Mouse (Mus musculus) heart, adult 18-20 months (tissue): ENCODE measurements around the gene H2-Oa. TPM values are rescaled to one million over a fixed set of nuclear protein-coding genes. Genes with fewer than 3 reads are reported as not detected.

Source experiments
- DNase-seq, 2 experiments: peaks; one replicate each; pipeline ENCODE4 v3.0.0; 2021 to 2022; ENCODE audit warnings: mixed read lengths in 1 of 2
- long read RNA-seq, 2 experiments: library from polyadenylated mRNA; stranded (forward); transcript quantifications; one replicate each; pipeline ENCODE4 v2.0.0; 2021
- total RNA-seq, 2 experiments: library from RNA; stranded (reverse); gene quantifications; 2 replicates each; pipeline ENCODE4 v1.2.3; 2021

The H2-Oa gene
- total RNA-seq = 1 to 10 TPM in 1 of 2 experiments, not detected in 1; 1.6 TPM
- long read RNA-seq, experiment 1 = 0 reads
- long read RNA-seq, experiment 2 = 0 reads

DNA sequence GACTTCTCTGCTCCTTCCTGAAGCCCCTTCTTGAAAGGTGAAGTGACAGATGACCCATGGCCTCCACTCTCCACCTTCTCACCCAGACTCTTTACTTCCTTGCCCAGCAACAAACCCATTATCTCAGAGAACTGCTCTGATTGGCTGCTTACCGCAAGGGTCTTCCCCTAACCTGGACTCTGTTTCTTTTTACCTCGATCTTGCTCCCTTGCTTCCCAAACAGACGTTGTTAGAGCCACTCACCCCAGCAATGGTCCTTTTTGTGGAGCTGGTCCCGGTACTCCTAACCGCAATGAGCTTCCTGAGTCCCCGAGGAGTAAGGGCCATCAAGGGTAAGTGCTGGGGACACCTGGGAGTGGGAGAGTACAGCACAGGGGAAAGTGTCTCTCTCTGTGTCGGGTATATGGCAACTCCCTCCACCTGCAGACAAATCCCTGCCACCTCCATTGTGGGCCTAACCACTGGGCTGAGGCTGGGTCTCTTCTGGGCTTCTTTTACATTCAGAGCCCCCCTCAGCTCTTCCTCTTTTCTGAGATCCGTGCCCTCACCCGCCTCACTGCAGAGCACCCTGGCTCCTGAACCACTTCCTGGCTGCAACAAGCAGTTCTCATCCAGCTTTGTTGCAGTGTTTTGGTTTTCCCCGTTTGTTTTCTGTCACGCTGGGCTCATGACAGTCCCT is at the start of gene H2-Oa:
TSS of gene H2-Oa (plus strand) at position 144 of the 679 bp plus-strand sequence.
- DNase-seq = no peak

DNA sequence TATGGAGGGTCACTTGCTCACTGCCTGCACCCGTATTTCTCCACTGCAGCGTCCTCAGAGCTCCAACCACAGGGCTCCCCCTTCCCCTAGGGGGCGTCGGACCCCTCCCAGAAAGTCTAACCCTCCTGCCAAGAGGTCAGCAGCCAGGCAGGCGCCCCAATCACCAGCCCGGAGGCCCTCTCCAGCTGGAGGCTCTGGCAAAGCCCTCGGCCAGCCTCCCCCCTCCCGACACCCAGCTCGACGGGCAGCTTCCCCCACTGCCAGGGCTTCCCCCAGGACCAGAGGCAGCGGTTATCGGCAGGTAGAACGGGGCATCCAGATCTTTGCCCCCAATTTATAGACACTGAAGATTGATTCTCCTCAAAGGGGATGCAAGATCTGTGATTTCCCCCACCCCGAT is 46.2 kb upstream of the H2-Oa start:
- no peak for DNase-seq

DNA sequence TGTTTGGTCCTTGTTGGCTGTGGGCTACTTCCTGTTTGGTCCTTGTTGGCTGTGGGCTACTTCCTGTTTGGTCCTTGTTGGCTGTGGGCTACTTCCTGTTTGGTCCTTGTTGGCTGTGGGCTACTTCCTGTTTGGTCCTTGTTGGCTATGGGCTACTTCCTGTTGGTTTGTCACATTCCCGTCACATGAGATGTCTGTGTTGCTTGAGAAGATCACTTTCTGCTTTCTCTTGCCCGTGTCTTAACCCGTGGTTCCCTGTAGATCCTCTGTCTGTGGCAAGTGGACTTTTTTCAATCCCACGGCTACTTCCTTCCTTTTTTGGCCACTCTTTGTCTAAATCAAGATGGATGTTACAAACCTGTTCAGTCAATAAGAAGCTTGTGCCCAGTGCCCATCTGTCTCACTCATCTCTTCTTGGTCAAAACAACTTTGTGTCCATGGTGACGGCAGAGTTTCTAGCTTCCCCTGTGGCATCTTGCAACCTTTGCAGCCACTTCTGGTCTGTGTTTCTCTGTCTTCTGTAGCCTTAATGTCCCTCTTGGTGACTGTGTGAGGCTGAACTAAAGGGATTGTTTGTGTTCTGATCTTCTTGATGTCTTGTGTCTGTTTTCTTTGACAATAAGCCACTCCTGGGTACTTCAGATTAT is 44.6 kb upstream of the H2-Oa start:
- DNase-seq = no peak

DNA sequence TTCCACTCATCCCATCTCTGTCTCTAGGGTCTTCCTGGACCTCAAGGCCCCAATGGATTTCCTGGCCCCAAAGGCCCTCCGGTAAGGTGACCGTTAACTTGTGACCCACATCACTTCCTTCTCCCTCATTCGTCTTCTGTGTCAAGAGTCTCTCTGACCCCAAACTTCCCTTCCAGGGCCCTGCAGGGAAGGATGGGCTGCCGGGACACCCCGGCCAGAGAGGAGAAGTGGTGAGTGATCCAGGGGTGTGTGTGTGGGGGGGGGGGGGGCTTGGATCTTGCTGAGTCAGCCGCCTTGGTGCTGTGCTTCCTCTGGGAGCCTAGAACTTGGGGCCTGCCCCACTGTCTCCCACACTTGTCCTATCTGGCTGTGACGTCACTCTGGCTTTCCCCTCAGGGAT is 34.9 kb upstream of the H2-Oa start:
- DNase-seq = no peak

DNA sequence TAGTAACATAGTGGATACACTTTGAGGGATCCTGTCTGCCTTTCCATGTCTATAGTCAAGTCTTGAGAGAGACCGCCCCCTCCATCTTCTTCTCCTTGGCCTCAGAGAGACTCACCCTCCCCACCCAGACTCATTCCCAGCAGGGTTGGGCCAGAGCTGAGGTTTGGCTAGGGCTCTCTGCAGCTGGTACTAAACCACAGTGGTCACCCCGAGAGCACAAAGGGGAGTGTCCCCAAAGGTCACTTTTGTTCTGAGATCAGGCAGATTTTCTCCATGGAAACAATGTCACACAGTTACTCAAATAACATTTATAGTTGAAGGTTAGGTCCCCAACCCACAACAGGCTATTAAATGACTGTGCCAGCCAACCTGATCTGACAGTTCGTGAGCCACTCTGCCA is 23.3 kb upstream of the H2-Oa start:
- DNase-seq = no peak

DNA sequence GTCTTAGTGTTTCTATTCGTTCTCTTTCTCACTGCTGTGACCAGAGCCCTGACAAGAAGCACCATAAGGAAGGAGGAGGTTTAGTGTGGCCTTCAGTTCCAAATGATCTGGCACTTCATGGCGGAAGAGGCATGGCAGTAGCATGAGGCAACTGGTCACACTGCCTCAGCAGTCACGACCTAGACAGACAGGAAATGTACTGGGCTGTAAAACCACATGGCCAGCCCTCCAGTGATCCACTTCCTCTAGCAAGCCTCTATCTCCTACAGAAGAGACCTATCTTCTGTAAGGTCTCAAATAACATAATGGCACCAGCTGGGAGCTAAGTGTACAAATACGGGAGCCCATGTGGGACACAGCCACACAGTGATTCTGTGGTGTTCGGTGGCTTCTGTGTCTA is 20.0 kb upstream of the H2-Oa start:
- no peak for DNase-seq

DNA sequence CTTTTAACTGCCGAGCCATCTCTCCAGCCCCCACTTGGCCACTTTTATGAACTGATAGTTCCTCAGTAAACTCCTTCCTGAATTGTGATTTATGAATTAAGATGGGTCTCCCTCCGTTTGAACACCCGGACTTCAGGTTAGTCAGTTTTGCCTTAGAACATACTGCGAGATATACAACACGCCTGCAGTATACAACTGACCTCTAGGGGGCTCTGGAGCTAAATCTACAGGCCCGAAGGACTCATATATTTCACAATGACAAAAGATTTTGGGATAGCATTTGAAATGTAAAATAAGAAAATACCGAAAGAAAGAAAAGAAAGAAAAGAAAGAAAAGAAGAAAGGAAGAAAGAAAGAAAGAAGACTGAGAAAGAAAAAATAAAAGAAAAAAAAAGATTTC is 16.9 kb upstream of the H2-Oa start:
- DNase-seq = peak; percentile 61 to 90

DNA sequence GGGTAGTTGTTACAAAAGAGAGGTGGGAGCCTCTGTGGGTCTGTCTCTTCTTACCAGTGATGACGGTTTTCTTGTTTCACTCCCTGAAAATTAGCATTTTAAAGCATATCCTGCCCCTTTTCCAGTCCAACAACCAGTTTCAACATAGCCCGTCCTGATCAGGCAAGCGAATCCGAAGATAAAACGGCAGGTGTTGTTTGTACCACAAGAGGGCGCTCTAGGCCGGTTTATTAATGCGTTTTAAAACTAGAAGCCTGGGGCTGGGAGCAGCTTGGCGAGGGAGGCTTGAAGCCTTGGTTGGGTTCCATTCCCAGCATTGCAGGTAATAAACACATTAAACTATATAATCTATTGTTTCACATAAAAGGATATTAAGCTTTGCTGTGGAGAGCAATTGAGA is 14.6 kb upstream of the H2-Oa start:
- DNase-seq = peak; percentile 54 to 84

DNA sequence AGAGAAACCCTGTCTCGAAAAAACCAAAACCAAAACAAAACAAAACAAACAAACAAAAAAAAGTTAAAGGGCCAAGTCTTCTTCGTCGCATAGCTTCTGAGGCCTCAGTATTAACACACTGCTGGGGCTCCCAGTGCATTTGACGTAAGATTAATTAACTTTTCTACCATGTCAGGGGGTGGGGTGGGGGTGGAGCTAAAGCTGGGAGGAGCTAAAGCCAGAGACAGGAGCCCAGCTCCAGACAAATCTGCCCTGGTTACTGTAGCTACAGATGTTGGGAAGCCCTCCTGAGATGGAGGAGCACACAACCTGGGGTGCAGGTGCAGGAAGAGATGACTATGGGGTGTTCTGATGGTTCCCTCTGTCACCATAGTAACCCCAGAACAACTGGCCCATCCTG is 14.0 kb upstream of the H2-Oa start:
- DNase-seq = no peak

DNA sequence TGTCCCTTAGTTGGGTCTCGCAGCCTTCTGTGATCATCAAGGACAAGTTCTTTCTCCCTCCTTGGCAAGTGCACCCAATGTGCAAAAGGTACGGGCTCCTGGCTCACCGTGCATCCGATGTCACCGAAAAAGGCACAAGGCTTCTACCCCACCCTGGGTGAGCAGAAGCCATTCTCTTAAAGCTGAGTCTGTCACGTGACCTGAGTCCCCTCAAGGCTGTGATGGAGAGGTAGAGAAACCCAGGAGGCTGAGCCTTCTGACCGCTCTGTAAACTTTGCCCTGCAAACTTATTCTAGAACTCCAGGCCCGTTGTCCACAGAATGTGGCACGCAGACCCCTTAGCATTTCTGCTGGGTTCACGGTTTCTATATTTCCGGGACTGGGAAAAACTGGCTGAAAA is 13.1 kb upstream of the H2-Oa start:
- no peak for DNase-seq

DNA sequence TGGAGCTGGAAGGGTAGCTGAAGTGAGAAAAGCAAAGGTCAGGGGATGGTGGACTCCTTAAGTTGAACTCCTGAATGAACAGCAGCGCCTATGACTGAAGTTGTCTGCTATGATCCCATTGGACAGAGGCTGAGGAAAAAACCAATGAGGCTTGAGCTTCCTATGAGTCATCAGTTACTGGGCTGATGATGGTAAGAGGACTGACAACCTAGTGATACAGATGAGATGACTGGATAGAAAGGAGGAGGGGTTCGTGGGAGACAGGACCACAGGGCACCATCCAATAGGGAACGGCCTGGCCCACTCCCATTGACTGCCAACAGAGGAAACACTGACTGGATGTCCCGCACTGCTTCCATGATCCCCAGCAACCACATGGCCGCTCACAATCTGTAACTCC is 12.5 kb upstream of the H2-Oa start:
- peak in 1 of 2 experiments; percentile 59 for DNase-seq

DNA sequence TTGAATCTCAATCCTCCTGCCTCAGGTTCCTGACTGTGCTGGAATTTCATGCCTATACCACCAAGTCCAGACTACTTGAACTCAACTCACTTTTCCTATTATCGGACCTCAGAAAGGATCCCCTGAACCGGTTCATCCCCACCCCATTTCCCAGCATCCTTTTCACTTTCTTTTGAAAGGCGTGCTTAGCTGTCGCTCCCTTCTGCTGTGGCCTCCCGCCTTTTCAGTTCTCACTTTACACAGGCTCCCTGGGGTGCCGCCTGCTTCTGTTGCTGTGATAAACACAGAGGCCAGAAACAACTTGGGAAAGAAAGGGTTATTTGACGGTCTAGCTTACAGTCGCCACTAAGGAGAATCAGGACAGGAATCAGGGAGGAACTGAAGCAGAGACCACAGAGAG is 9.0 kb upstream of the H2-Oa start:
- no peak for DNase-seq

DNA sequence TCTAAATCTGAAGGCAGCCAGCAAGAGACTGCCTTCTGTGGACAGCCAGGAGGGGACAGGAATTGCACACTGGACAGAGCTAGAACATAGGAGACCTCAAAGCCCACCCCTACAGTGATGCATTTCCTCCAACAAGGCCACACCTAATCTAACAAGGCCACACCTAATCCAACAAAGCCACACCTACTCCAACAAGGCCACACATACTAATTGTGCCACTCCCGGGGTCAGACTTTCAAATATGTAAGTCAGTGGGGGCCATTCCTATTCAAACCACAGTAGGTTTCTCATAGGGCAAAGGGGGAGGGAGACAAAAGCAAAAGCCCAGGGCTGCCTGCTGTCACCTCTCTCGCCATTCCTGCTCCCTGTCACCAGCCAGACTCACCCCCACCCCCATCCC is 4.8 kb upstream of the H2-Oa start:
- DNase-seq = no peak

DNA sequence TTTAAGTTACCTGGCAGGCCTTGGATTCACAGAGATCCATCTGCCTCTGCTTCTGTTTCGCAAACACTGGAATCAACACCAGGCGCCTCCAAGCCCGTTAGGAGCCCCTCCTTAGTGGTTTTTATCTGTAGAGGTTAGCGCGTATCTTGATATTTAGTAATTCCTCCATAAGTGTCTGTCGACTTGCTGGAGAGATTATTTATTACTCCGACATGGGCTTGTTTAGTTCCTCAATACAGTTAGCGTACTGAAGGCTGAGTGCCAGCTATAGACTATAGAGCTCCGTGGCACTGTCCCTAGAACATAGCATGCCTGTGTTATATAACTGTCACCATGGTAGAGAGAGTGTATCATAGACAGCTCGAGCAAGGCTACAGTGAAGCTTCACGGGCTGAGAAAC is 4.0 kb upstream of the H2-Oa start:
- DNase-seq = no peak

DNA sequence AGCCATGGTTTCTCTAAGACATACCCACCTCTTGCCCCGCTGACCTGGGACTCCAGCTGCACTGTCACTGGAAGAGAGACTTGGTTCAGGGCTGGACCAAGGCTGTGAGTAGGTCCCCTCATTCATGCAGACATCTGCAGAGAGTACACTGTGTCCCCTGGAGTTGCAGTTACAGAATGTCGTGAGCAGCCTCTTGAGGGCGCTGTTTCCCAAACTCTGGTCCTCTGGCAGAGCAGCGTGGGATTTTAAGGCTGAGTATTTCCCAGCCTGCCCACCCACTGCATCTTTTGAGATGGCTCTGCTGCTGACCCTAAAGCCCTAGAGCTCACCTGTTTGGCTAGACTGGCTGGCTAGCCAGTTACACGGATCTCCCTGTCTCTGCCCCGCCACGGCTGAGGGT is 1.2 kb upstream of the H2-Oa start:
- no peak for DNase-seq

DNA sequence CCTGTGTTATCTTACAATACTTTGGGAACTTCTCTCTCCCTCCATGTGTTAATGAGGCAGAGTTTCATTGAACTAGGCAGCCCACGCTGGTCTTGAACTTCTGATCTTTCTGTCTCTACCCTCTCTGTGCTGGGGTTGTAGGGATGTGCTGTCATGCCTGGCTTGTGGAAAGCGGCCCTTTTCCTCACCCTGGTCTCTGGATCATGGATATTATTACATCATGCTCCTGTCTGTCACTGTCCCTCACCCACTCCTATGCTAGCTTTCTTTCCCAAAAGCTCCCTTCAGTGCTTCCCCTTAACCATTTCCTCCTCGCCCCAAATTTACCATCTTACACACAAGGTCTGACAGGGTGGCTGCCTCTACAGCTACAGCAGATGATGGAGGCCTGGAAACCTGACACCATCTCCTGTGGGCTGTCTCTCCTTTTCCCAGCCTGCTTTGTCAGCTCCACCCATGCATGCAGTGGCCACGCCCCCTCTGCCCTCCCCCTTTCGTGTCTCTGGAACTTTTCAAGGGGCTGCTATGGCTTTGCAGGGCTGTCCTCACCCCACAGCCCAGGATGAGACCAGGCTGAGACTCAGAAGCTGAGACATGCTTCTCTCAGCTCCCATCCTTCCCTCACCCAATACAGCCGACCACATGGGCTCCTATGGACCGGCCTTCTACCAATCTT is 1.2 kb downstream of the H2-Oa start:
- DNase-seq = no peak

DNA sequence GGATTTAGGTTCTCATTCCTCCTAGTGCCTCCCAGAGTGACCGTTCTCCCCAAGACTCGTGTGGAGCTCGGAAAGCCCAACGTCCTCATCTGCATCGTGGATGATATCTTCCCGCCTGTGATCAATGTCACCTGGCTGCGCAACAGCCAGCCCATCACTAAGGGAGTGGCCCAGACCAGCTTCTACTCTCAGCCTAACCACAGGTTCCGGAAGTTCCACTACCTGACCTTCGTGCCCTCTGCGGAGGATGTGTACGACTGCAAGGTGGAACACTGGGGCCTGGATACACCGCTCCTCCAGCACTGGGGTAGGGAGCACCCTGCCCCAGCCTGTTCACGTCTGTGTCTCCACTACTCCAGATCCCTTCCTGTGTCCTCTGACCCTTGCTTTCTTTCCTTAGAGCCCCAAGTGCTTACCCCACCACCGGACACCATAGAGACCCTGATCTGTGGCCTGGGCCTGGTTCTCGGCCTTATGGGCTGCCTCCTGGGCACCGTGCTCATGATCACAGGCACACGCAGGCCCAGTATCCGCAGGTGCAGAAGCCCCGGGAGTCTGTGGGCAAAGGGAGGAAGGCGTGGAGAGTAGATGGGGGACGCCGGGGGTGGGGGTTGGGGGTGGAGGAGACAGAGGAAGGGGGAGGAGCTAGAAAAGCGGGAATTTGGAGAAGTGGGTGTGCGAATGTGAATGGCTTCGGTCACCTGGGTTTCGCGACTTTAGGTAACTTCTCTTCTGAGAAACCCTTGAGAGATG is 2.3 kb downstream of the H2-Oa start:
- no peak for DNase-seq

DNA sequence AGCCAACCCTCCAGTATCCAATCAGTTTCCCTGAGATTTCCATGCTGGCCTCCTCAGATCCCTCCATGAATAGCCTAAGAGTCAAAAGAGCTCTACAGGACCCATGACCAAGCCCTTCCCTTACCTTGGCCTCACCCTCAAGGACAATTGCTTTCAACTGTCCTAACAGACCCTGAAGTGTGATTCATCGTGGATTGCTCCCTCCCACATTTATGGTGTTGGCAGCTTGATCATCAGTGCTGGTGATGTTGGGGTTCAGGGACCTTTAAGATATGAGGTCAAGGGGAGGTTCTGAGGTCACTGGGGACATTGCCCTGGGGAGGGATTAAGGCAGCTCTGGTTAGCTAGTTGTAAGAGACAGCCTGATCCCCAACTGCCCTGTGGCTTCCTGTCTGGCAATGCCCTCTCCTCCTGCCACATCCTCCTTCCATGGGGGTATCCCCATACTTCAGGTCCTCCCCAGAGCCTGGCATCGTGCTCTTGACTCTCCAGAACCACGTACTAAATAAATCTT is 4.4 kb downstream of the H2-Oa start:
- no peak for DNase-seq

DNA sequence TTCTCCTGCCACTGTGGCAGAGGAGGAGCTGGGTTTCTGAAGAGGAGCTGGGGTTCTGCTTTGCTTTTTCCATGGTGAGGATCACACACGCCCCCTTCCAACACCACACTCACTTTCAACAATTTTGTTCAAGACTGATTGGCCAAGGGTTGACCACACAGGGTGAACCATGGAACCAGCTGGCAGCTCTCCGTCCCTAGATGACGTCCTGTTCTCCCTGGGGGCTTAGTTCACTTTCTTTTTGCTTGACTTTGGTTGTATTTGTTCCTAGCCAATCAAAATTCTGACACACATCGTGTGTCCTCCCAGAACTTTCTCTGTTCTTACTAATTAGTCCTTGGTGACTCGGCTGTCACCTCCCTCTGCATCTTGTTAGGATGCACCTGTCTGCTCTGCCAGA is 5.1 kb downstream of the H2-Oa start:
- DNase-seq = no peak

DNA sequence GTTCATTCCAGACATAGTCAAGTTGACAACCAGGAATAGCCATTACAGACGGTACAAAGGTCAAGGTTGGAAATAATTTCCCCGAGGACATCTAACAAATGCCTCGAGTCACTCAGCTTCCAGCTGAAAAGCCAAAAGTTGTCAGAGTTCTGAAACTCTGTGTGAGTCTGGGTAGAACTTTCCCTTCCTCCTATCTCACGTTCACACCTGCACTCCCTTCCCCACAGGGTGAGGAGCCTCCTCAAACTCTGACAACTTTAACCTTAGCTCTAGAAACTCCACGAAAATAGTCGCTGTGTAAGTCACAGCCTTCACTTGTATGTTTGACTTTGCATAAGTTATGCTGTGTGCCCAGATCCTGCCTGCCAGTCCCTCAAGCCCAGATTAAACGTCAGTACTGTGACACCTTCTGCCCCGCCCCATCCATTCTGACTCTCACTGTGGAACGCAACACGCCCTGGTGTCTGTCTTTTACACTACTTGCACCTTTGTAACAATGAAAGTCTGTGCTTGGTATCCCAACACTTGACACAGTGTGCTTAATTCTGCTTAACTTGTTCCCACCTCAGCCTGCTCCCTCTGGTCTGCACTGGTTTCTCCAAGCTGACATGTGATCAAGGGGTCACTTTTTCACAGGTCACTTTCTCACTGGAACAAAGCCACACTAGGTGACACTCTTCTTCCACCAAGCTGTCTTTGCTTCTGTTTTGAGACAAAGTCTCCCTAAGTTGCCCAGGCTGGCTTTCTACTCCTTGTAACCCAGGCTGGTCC is 6.8 kb downstream of the H2-Oa start:
- no peak for DNase-seq

DNA sequence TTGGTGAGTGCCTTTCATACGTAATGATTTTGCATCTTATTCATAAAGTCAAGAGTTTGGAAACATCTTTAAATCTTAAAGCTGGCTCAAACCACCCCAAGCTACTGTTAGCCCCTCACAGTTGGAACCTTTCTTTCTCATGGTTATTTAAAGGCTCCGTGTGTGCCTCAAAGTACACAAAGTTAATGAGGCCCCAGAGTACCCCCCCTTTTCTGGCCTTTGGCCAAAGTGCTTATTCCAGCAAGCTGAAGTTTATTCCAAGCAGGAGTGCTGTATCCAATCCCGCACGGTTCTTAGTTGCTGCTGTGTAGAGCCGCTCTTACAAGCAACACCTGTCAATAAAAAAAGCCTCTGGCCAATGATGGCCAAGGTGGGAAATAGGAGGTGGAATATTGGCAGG is 7.4 kb downstream of the H2-Oa start:
- no peak for DNase-seq

DNA sequence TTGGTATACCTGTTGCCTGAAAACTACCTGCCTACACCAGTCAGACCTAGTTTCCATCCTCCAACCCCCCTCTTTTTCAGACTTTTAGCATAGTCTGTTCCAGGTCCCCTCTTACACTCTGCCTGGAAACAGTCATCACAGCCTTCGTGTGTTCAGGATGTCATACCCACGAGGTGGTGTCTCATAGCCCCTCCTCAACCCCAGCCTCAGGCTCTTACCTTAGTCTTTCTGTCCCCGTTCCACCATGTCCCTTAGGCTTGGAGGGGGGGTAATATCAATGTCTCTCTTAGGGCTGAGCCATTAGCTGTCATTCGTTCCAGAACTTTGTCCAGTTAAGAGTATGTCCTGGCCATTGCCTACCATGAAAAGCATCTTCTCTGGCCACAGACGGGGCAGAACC is 9.0 kb downstream of the H2-Oa start:
- DNase-seq = no peak
